Mouse (Mus musculus): ENCODE measurements around the gene Olfr691.
"Not testable (repeated sequence)": the region's sequence is repeated elsewhere in the genome, so short reads cannot be mapped to it uniquely, and the experiment has no call there.

Gene Olfr691

GRCm38 (mm10) chr7:105342170-105342569 lies at the start of gene Olfr691:
TSS of gene Olfr691 (minus strand) at chr7:105342270.
- no peak for DNase-seq (ENCODE audit: low spot score in 2 of 2)

GRCm38 (mm10) chr7:105390236-105390635 lies 48.2 kb upstream of the Olfr691 start:
- DNase-seq (ENCODE audit: low spot score in 2 of 2) = no peak

DNA sequence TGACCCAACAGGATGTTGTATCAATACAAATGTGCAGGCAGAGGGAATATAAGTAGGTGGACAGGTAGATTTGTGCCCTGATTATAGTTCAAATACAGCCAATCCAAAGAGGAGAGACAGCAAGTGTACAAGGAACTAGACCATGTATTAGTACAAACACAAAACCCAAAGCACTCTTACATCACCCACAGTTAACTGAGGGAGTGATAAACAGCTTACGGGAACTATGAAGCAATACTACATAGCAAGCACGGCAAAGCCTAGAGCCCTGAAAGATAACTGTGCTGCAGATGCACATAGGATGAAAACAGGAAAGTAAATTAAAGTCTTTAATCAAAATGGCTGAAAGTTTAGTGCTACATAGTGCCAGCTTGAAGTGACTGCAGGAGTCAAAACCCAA lies 45.6 kb upstream of the Olfr691 start:
- no peak for DNase-seq (ENCODE audit: low spot score in 2 of 2)

DNA sequence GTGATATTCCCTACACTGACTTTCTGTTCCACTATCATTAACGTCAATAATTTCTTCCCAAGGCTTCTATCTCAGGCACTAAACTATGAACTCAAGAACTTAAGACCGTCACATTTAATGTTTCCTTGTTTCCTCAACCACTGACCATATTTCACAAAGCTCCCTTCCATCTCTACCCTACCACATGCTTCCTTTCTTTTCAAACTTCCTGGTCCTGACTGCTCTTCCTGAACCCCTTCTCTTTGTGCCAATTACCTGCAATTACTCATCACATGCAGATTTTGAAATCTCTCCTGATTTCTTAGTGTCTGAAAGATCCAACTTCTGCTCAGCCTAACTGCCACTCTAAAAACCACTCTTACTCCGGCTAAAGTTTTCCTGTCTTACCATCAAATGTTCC lies 38.3 kb upstream of the Olfr691 start:
- no peak for DNase-seq (ENCODE audit: low spot score in 2 of 2)

DNA sequence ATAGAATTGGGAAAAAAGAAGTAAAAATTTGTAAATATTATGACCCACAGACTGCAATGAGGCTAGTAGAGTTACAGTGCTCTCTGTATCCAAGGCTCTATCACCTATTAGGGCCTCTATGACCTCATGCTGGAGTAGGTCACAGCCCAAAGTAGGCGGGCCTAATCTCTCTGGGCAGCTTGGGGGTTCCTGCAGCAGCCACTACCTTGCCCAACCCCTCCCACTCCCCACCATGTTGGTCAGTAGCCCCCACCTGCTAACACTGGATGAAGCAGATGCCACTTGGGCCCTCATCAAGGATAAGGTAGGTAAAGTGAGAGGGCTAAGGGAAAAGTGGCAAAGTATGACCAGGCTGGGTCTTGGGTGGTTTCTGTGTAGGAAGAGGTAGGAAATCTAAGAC lies 32.8 kb upstream of the Olfr691 start, which contains the start of gene Gm5901:
Gm5901 (plus strand) TSS at position 173 of the 400 bp plus-strand sequence.
- DNase-seq (ENCODE audit: low spot score in 2 of 2) = no peak

GRCm38 (mm10) chr7:105373976-105374375 lies 31.9 kb upstream of the Olfr691 start:
- no peak for DNase-seq (ENCODE audit: low spot score in 2 of 2)

GRCm38 (mm10) chr7:105373509-105373908 lies 31.4 kb upstream of the Olfr691 start:
- DNase-seq (ENCODE audit: low spot score in 2 of 2) = no peak

- DNase-seq (ENCODE audit: low spot score in 2 of 2) = no peak
Measured at GRCm38 (mm10) chr7:105372912-105373311, 30.8 kb upstream of the Olfr691 start.

GRCm38 (mm10) chr7:105368521-105368920 lies 26.5 kb upstream of the Olfr691 start:
- no peak for DNase-seq (ENCODE audit: low spot score in 2 of 2)

DNA sequence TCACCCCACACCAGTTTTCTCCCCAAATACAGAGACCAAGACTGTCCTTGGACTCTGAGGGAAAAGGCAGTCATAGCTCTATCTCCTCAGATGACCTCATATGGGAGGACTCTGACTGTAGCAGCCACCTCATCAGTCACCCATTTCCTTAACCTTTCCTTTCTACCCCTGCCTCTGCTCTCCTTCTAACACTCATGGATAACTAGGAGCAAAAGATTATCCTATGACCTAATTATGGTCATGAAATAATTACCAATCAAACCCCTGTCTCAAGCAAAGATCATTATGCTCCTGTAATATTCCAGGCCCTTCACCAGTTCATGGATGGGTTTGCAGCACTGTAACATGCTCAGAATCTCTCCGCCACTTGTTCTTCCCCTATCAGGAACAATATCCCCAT lies 25.9 kb upstream of the Olfr691 start, which contains the start of gene Olfr692:
Olfr692 (plus strand) TSS at position 301 of the 400 bp plus-strand sequence.
- no peak for DNase-seq (ENCODE audit: low spot score in 2 of 2)

GRCm38 (mm10) chr7:105367268-105367667 lies 25.2 kb upstream of the Olfr691 start:
- no peak for DNase-seq (ENCODE audit: low spot score in 2 of 2)

DNA sequence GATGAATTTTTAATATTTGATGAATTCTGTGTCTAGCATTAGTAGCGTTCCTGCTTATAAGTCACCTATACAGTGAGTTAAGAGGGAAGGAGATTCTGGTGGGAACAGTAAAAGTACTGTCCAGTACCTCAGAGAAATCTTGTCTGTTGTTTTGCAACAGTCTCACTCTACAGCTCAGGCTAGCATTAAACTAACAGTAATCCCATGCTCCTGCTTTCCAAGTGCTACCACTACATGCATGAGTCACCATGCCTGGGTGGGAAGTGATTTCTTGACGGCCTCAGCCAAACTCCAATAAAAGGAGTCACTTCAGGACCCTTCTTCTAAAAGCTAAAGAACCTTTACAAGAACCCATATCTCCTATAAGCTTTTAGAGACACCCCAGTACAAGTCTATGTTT lies 19.6 kb upstream of the Olfr691 start:
- no peak for DNase-seq (ENCODE audit: low spot score in 2 of 2)

DNA sequence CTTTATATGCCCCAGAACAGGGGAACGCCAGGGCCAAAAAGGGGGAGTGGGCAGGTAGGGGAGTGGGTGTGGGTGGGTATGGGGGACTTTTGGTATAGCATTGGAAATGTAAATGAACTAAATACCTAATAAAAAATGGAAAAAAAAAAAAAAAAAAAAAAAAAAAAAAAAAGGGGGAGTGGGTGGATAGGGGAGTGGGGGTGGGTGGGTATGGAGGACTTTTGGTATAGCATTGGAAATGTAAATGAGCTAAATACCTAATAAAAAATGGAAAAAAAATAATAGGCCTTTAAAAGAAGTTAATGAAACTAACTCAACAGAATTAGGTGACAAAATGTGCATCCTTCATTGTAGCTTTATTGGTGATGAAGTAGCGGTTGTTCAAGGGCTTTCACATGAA lies 14.4 kb upstream of the Olfr691 start:
- not testable (repeated sequence) for DNase-seq (ENCODE audit: low spot score in 2 of 2)

DNA sequence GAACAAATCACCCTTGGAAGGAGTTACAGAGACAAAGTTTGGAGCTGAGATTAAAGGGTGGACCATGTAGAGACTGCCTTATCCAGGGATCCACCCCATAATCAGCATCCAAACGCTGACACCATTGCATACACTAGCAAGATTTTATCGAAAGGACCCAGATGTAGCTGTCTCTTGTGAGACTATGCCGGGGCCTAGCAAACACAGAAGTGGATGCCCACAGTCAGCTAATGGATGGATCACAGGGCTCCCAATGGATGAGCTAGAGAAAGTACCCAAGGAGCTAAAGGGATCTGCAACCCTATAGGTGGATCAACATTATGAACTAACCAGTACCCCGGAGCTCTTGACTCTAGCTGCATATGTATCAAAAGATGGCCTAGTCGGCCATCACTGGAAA lies 14.0 kb upstream of the Olfr691 start:
- not testable (repeated sequence) for DNase-seq (ENCODE audit: low spot score in 2 of 2)

- no peak for DNase-seq (ENCODE audit: low spot score in 2 of 2)
Measured at GRCm38 (mm10) chr7:105342752-105343151, 682 bp upstream of the Olfr691 start.

GRCm38 (mm10) chr7:105334004-105334403 lies 8.1 kb downstream of the Olfr691 start, which contains the start of gene Olfr690:
TSS of gene Olfr690 (minus strand) at chr7:105334104.
- no peak for DNase-seq (ENCODE audit: low spot score in 2 of 2)

DNA sequence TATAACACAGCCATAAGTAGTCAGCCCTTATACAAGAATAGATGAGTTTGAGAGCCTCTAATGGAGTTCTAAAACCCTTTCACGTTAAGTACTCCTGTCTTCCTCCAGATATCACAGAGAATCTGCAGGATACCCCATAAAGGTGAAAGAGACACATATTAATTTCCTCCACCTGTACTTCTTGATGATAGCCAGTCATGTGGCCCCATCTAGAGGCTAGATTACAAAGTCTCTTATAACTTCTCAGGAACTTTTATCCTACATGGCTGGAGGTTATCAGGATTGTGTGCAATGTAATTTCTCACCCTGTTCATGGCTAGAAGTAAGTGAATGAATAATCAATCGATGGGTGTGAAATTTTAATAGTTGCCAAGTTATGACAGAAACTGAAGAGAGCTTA lies 16.8 kb downstream of the Olfr691 start:
- no peak for DNase-seq (ENCODE audit: low spot score in 2 of 2)

DNA sequence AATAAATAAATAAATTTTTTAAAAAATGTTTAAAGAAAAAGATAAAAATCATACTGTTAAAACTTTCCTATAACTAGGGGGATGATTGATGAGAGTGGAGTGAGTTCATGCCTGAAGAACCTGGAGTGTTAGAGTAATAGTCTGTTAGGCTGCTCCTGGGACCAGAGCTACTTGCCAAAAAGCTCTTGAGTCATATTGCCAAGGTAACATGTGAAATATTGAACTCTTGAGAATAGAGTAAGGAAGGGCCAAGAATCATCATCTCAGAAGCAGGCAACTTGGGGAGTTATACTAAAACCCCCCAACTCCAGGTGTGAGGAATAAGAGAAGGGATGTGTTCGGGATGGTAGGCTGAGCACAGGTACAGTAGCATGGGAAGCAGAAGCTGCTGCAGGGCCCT lies 31.2 kb downstream of the Olfr691 start, which contains the start of gene Olfr689:
Olfr689 (plus strand) TSS at position 301 of the 400 bp plus-strand sequence.
- no peak for DNase-seq (ENCODE audit: low spot score in 2 of 2)

- DNase-seq (ENCODE audit: low spot score in 2 of 2) = no peak
Measured at GRCm38 (mm10) chr7:105290051-105290450, 52.0 kb downstream of the Olfr691 start.

DNA sequence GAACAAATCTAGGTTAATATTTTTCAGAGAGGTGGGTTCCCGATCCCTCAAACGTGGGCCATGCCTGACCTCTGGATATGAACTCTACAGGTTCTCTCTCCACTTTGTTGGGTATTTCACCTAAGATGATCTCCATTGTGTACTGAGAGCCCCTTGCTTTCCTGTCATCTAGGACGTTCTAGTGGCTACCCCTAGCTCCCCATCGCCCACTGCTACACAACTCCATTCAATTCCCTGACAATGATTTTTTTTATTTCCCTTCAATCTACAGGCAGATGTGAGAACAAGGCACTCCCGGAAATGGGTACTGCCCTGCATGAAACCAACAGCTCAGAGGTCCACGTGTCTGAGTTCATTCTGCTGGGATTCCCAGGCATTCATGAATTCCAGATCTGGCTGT lies 54.3 kb downstream of the Olfr691 start, which contains the start of gene Olfr688:
Olfr688 (plus strand) TSS at position 301 of the 400 bp plus-strand sequence.
- no peak for DNase-seq (ENCODE audit: low spot score in 2 of 2)
